Mouse (Mus musculus) fibroblast of lung, adult 2 months (primary cell): ENCODE data around the gene Rab1b.
A peak's percentile ranks its signal among the peaks of the same experiment; 100 is the strongest.
"Not testable (repeated sequence)": the region's sequence is repeated elsewhere in the genome, so short reads cannot be mapped to it uniquely, and the experiment has no call there.

Source experiments
- DNase-seq: peaks from one replicate; pipeline ENCODE4 v3.0.0-alpha.2; 2011; ENCODE audit warnings: low read depth

The Rab1b gene

DNA sequence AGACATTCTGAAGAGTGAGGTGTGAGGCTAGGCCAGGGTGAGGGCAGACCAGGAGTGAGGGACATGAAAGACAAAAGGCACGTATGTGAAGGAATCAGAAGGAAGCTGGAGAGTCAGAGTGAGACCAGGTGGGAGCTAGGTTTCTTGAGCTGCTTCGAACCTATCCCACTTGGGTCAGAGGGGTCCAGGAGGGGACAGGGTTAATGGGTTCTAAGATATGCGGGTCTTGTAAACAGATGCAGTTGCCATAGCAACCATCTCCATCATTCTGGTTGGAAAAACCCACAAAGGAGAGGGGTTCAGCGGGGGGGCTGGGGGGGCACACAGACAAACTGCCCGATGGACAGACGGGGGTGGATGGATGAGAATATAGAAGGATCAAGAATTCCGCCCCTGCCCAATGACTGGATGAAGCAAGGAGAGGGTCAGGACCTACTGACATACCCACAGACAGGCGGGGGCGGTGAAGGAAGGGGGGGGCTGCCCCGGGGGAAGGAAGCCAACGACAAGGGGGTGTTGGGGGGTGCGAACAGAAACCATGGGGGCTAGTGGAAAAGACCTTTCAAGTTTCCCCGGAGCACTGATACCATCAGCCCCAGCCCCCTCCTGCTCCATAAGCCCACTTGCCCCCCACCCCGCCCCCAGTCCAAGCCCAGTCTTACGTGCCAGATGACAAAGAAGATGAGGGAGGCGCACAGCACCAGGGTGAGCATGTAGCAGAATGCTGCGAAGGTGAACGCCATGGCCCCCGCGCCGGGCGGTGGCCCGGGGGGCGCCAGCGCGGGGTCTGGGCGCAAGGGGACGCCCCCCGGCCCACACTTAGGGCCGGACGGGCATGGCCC is 9.1 kb downstream of the Rab1b start:
- no peak for DNase-seq

- no peak for DNase-seq
Observed at GRCm38 (mm10) chr19:5095887-5096474, 10.9 kb downstream of the Rab1b start.

DNA sequence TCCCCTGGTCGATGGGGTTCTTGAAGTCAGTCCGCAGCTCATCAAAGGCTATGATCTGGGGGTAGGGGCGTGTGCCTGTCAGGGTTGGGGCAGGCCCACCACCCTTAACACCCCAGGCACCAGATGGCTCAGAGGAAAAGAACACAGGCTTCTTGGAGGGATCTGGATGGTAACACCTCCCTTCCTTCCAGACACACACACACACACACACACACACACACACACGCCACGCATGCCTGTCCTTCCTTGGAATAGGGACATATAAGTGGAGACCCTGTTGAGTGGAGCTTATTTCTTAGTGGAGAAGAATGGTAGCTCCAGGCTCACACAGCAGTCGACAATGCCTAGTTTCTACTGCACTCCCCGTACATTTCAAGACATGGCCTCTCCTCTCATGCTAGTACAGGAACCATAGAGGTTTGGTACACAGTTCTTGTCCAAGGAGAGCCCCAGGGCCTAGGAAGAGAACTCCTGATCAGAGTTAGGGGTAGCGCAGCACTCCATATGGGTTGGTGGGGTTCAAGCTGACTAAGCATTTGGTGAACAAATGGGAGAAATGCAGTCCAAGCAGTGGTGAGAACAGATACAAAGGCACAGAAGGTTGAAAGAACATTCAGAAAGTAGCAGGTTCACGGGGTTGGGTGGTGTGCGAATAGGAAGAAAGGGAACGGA is 12.0 kb downstream of the Rab1b start:
- DNase-seq, result no peak

- peak; percentile 60 for DNase-seq
Observed at GRCm38 (mm10) chr19:5094243-5094632, 12.6 kb downstream of the Rab1b start.

- no peak for DNase-seq
Observed at GRCm38 (mm10) chr19:5093481-5094242, 13.2 kb downstream of the Rab1b start.

- no peak for DNase-seq
Observed at GRCm38 (mm10) chr19:5092083-5092482, 14.8 kb downstream of the Rab1b start.

- no peak for DNase-seq
Observed at GRCm38 (mm10) chr19:5089324-5089723, 17.5 kb downstream of the Rab1b start.

GRCm38 (mm10) chr19:5087884-5088728 is 18.8 kb downstream of the Rab1b start, which contains the start of gene Yif1a:
TSS of gene Yif1a (plus strand) at chr19:5088538.
- DNase-seq, result peak; percentile 98

DNA sequence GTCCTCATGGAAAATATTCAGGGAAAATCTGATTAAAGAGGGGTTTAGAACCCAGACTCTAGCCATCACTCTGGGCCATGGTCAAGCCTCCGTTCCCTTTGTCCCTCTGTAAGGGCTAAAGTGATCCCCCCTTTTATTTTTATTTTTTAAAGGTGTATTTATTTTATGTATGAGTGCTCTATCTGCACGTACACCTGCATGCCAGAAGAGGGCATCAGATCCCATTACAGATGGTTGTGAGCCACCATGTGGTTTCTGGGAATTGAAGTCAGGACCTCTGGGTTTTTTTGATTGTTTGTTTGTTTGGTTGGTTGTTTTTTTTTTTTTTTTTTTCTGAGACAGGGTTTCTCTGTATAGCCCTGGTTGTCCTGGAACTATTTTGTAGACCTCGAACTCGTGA is 20.3 kb downstream of the Rab1b start:
- not testable (repeated sequence) for DNase-seq

GRCm38 (mm10) chr19:5085145-5085863 is 21.6 kb downstream of the Rab1b start, which contains the start of gene Tmem151a:
TSS of gene Tmem151a (minus strand) at chr19:5085531.
- no peak for DNase-seq

GRCm38 (mm10) chr19:5084834-5085144 is 22.1 kb downstream of the Rab1b start:
- DNase-seq, result no peak

DNA sequence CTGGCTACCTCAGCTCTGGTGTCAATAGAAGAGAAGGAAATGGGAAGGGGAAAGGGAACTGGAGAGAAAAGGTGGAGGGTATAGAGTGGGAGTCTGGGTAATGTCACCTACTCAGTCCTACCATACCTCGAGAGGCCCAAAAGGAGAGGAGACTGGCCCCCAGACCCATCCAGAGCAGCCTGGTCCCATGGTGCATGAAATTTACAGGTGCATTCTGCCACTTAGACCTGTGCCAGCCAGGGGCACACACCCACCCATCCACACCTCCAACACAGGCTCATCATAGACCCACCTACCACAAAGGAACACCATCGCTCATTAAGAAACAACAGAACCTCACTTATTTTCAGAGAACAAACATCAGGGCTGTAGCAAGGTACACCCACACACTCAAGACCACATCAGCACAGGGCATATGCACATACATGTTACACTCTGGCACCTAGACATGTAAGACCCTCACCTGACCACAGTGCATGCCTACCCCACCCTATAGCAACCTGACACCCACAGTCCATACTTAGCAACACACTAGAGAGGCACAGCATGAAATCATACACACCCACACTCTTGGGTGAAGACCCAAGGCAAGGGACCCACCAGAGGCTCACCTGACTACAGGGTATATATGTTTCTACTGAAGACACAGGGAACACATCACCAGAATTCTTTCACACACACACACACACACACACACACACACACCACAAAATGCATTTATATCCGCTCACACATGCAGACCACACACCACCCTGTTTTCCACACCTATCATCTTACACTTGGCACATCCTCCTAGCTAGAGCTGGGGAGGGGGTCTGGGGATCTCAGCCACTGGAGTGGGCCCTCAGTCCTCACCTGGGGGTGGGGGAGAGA is 22.7 kb downstream of the Rab1b start:
- no peak for DNase-seq

DNA sequence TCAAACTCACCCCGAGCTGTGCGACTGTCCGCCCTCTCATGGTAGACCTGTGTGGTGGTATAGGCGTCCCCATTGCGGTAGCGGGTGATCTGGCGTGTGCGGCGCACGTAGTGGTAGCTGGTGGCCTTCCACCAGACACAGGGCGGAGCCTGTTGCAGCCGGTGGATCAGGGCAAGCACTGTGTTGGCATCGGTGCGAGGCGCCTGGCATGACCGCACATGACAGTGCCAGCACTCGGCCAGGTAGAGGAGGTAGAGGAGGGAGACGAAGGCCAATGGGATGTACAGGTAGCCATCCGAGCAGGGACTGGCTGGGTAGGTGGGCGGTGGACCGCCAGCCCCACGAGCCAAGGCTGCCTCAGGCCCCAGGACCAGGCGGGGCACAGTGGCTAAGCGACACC is 24.3 kb downstream of the Rab1b start:
- no peak for DNase-seq

GRCm38 (mm10) chr19:5082005-5082404 is 24.9 kb downstream of the Rab1b start:
- no peak for DNase-seq

DNA sequence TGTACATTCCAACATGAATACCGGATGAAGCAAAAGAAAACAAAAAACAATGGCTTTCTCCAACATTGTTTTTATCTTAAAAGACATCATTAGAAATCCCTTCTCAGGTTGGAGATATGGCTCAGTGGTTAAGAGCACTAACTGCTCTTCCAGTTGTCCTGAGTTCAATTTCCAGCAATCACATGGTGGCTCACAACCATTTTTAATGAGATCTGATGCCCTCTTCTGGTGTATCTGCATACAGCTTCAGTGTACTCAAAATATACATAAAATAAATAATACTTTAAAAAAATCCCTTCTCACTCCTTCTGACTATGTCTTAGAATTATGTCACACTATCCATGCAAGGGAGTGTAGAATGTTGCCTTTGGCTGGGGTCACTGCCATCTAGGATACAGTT is 27.6 kb downstream of the Rab1b start:
- no peak for DNase-seq

GRCm38 (mm10) chr19:5073518-5073917 is 33.4 kb downstream of the Rab1b start:
- DNase-seq, result no peak

- no peak for DNase-seq
Observed at GRCm38 (mm10) chr19:5073028-5073427, 33.8 kb downstream of the Rab1b start.

DNA sequence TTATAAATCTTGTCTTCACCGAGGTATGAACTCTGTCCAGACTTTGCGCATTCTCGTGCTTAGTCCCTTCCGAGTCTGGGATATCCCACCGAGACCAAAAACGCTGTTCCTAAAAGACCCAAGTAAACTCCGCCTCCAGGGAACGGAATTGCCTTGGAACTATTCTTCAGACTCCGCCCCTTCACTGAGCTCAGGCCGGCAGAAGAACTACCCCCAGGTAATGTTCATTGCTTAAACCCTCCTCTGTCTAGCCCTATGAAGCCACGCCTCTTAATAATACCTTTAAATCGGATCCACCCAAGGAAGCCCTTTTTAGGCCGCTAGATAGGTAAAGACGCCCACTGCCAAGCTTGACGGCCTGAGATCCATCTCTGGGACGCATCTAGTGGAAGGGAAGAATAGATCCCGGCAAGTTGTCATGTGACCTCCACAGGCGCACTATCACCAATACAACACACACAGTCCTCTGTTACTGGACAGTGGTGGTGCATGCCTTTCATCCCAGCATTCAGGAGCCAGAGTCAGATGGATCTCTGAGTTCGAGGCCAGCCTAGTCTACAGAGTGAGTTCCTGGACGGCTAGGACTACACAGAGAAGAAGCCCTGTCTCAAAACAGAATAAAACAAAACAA is 34.4 kb downstream of the Rab1b start:
- DNase-seq, result no peak
